Mouse (Mus musculus) layer of hippocampus, adult 2 months (tissue): Measurements from ENCODE around the gene Hdgfl2. TPM values are rescaled to one million over a fixed set of nuclear protein-coding genes. Genes with fewer than 3 reads are reported as not detected.

Source experiments
- DNase-seq, 2 experiments: peaks; one replicate each; pipeline ENCODE4 v3.0.0; 2022; ENCODE audit warnings: low spot score in 2 of 2
- H3K27ac ChIP-seq: fragments of 200-600 bp; 2 replicates; pipeline ENCODE4 v1.8.1; 2022
- H3K4me3 ChIP-seq: fragments of 200-600 bp; 2 replicates; pipeline ENCODE4 v1.8.1; 2022; ENCODE audit warnings: mild to moderate bottlenecking
- CTCF ChIP-seq: fragments of 200-600 bp; conservative IDR thresholded peaks from 2 replicates; pipeline ENCODE4 v1.8.1; 2022; ENCODE audit warnings: antibody characterized with exemption, mild to moderate bottlenecking, moderate library complexity
- total RNA-seq, 2 experiments: library from RNA; stranded (reverse); gene quantifications; 2 replicates each; pipeline ENCODE4 v1.2.3; 2021

The Hdgfl2 gene
- total RNA-seq, 2 experiments from 2014 or later, result 122 to 135 TPM

- peak; percentile 86 for TF ChIP-seq CTCF
- H3K27ac ChIP-seq, result no peak overlapping the region
- DNase-seq, result peak in 1 of 2 experiments; percentile 78
- H3K4me3 ChIP-seq, result no peak overlapping the region
Measured at GRCm38 (mm10) chr17:56131814-56132213, 52.4 kb downstream of the Hdgfl2 start.

GRCm38 (mm10) chr17:56132661-56133060 is 53.2 kb downstream of the Hdgfl2 start:
- Histone ChIP-seq H3K27ac (no peak overlapping the region), H3K4me3 (no peak overlapping the region)
- peak; percentile 99; the same call in 1 of the 2 replicates for TF ChIP-seq CTCF
- peak in 1 of 2 experiments; percentile 66 for DNase-seq

GRCm38 (mm10) chr17:56133457-56134363 is 54.3 kb downstream of the Hdgfl2 start:
- H3K4me3 ChIP-seq, result peak overlapping the region; percentile 32
- TF ChIP-seq CTCF, result no peak
- peak overlapping the region; percentile 58 for H3K27ac ChIP-seq
- no peak for DNase-seq

- DNase-seq, result no peak
- peak; percentile 90 for TF ChIP-seq CTCF
- H3K4me3 ChIP-seq, result peak overlapping the region; percentile 22
- H3K27ac ChIP-seq, result peak overlapping the region; percentile 58
Measured at GRCm38 (mm10) chr17:56134463-56134971, 55.1 kb downstream of the Hdgfl2 start.

GRCm38 (mm10) chr17:56136558-56136957 is 57.1 kb downstream of the Hdgfl2 start:
- no peak overlapping the region for H3K27ac ChIP-seq
- DNase-seq, result no peak
- no peak for TF ChIP-seq CTCF
- H3K4me3 ChIP-seq, result no peak overlapping the region

- DNase-seq, result no peak
- peak overlapping the region; percentile 64 for H3K4me3 ChIP-seq
- no peak for TF ChIP-seq CTCF
- H3K27ac ChIP-seq, result peak overlapping the region; percentile 95; the same call in 1 of the 2 replicates
Measured at GRCm38 (mm10) chr17:56137839-56138613, 58.6 kb downstream of the Hdgfl2 start.

GRCm38 (mm10) chr17:56139355-56139754 is 59.9 kb downstream of the Hdgfl2 start:
- no peak for TF ChIP-seq CTCF
- Histone ChIP-seq H3K4me3 (peak overlapping the region; percentile 64), H3K27ac (peak overlapping the region; percentile 95)
- DNase-seq, result no peak

GRCm38 (mm10) chr17:56139858-56140595 is 60.6 kb downstream of the Hdgfl2 start, which contains the start of gene Sema6b:
Gene Sema6b, minus strand, starts transcription at chr17:56140343.
- Histone ChIP-seq H3K4me3 (peak within 1 kb of the TSS; percentile 64), H3K27ac (peak within 1 kb of the TSS; percentile 95)
- TF ChIP-seq CTCF, result peak; percentile 26; the same call in 1 of the 2 replicates
- peak; percentile 75 to 85 for DNase-seq

GRCm38 (mm10) chr17:56141702-56142605 is 62.5 kb downstream of the Hdgfl2 start:
- TF ChIP-seq CTCF, result no peak
- Histone ChIP-seq H3K4me3 (peak overlapping the region; percentile 72), H3K27ac (peak overlapping the region; percentile 91)
- DNase-seq, result peak; percentile 42 to 70

- no peak for TF ChIP-seq CTCF
Measured at GRCm38 (mm10) chr17:56144546-56144945, 65.1 kb downstream of the Hdgfl2 start.

GRCm38 (mm10) chr17:56146131-56146530 is 66.7 kb downstream of the Hdgfl2 start:
- no peak for DNase-seq
- Histone ChIP-seq H3K27ac (no peak overlapping the region), H3K4me3 (no peak overlapping the region)
- no peak for TF ChIP-seq CTCF

More at GRCm38 (mm10) chr17:56144546-56144945, 65.1 kb downstream of the Hdgfl2 start:
- H3K4me3 ChIP-seq, result no peak overlapping the region
- DNase-seq, result no peak
- no peak overlapping the region for H3K27ac ChIP-seq
